Mouse (Mus musculus) midbrain, embryonic 16.5 days (tissue): ENCODE data around the gene Cryaa. TPM values are rescaled to one million over a fixed set of nuclear protein-coding genes. Genes with fewer than 3 reads are reported as not detected.

Source experiments
- ATAC-seq: fragments of 200-750 bp; cut with Nextera tagmentation; 2 replicates; pipeline ENCODE4 v1.8.0; 2017; ENCODE audit warnings: moderate TSS enrichment
- H3K27ac ChIP-seq: fragments of 300-500 bp; sonication (generic); 2 replicates; pipeline ENCODE4 v1.5.1; 2014; ENCODE audit warnings: mild to moderate bottlenecking, low read length, mixed read lengths
- H3K27me3 ChIP-seq: fragments of 300-500 bp; sonication (generic); 2 replicates; pipeline ENCODE4 v1.6.1; 2014; ENCODE audit warnings: low read depth, low read length, mixed read lengths; ENCODE audit not compliant: control insufficient read depth, insufficient read depth
- H3K36me3 ChIP-seq: fragments of 300-500 bp; sonication (generic); 2 replicates; pipeline ENCODE4 v1.6.1; 2014; ENCODE audit warnings: mild to moderate bottlenecking, low read length, moderate library complexity, mixed read lengths; ENCODE audit not compliant: control insufficient read depth, insufficient read depth
- H3K4me1 ChIP-seq: fragments of 300-500 bp; sonication (generic); 2 replicates; pipeline ENCODE4 v1.6.1; 2014; ENCODE audit warnings: mild to moderate bottlenecking, low read length, mixed read lengths; ENCODE audit not compliant: control insufficient read depth, insufficient read depth
- H3K4me2 ChIP-seq: fragments of 300-500 bp; sonication (generic); 2 replicates; pipeline ENCODE4 v1.6.1; 2014; ENCODE audit warnings: mild to moderate bottlenecking, low read length, mixed read lengths
- H3K4me3 ChIP-seq: fragments of 300-500 bp; sonication (generic); 2 replicates; pipeline ENCODE4 v1.5.1; 2014; ENCODE audit warnings: low read depth, mild to moderate bottlenecking, low read length, moderate library complexity, mixed read lengths
- H3K9ac ChIP-seq: fragments of 300-500 bp; sonication (generic); 2 replicates; pipeline ENCODE4 v1.6.1; 2014; ENCODE audit warnings: low read depth, low read length, mixed read lengths
- H3K9me3 ChIP-seq: fragments of 300-500 bp; sonication (generic); replicated peaks from 2 replicates; pipeline ENCODE4 v1.6.1; 2014; ENCODE audit warnings: mild to moderate bottlenecking, low read length, mixed read lengths; ENCODE audit not compliant: control insufficient read depth, poor library complexity, severe bottlenecking
- WGBS: fragments of 180-500 bp; shearing (Covaris S2); extraction: QIAGEN DNeasy Blood & Tissue Kit; methylation state at CpG from one replicate; pipeline ENCODE4 v1.1.7; 2014; 5-methylcytosine and 5-hydroxymethylcytosine counted together
- polyA plus RNA-seq: library from polyadenylated mRNA; unstranded; fragments of >200 nt; fragmentation: Nextera tagmentation; extraction: Ambion mirVana; gene quantifications from 2 replicates; pipeline ENCODE4 v1.2.1, GENCODE M21; 2015

The Cryaa gene
- polyA plus RNA-seq, 1 experiment from 2014 or later: 0.25 TPM

- Histone ChIP-seq H3K9me3 (no peaks in the 10 kb centered on the region), H3K4me2 (no peak overlapping the region), H3K27ac (no peak overlapping the region), H3K4me1 (peaks cover 5% of the 10 kb centered on the region; the same call in 1 of the 2 replicates), H3K36me3 (no peaks in the 10 kb centered on the region), H3K27me3 (no peaks in the 10 kb centered on the region), H3K9ac (no peak overlapping the region), H3K4me3 (no peak overlapping the region)
- ATAC-seq: no peak
- 73% methylated on average over 7 of the region's 7 CpGs for WGBS
These were observed 51.4 kb downstream of the Cryaa start for GRCm38 (mm10) chr17:31728968-31729501.

DNA sequence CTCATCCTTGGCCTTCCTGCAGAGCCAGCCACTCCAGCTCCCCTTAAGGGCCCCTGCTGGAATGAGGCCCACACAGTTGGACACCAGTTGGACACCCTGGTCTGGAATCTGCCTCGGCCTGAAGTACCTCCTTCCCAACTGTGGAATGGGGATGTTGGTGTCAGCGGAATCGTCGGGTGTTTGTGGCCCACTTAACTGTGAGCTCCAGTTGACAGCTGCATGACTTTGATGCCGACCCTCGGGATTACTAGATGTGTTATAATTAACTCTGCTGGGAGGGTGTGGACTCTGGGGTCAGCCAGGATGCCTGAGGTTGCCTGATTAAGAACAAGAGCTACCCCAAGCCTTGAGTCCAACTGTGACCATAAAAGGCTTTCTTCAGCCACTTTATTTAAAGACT lies 53.4 kb downstream of the Cryaa start:
- no peak for ATAC-seq
- H3K4me3 ChIP-seq: no peak overlapping the region
- H3K9me3 ChIP-seq: no peaks in the 10 kb centered on the region
- H3K27ac ChIP-seq: no peak overlapping the region
- H3K36me3 ChIP-seq: no peaks in the 10 kb centered on the region
- no peaks in the 10 kb centered on the region for H3K27me3 ChIP-seq
- peaks cover 2% of the 10 kb centered on the region; the same call in 1 of the 2 replicates for H3K4me1 ChIP-seq
- H3K4me2 ChIP-seq: no peak overlapping the region
- WGBS: 42% methylated on average over 6 of the region's 6 CpGs
- no peak overlapping the region for H3K9ac ChIP-seq

Other genes starting within 250 kb of the Cryaa start
- gene Wdr4, start 157.8 kb upstream of the Cryaa start, polyA plus RNA-seq: 38.5 and 43.7 TPM in 2 replicates
- gene Ndufv3, start 157.7 kb upstream of the Cryaa start, polyA plus RNA-seq: 400 and 424 TPM in 2 replicates
- 18.8 and 25.0 TPM in 2 replicates for gene Pknox1, start 113.1 kb upstream of the Cryaa start, polyA plus RNA-seq
- gene Cbs, start 40.6 kb upstream of the Cryaa start, polyA plus RNA-seq: 4.9 and 8.9 TPM in 2 replicates
- gene U2af1, start 18.9 kb upstream of the Cryaa start, polyA plus RNA-seq: 194 and 198 TPM in 2 replicates
- 16.7 and 20.9 TPM in 2 replicates for gene Sik1, start 178.0 kb downstream of the Cryaa start, polyA plus RNA-seq